ENCODE assay signal across 18 mouse cellular contexts in the genomic region with DNA sequence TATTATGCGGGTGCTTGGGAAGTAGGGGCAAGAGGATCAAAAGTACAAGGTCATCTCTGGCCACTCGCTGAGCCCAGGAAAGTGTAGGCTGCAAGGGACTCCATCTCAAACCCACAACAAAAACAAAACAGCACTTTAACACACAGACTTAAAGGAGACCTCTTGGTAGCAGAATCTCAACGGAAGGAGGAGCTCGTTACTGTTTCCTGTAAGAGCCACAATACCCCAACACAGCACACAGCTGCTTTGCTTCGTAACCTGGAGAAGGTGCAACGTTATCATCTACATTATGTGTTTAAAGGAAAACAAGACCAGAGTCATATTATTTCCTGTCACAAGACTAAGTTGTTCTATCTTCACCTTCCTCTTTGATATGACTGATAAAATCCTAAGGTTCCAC.
DNase-seq lines count a peak whose midpoint lies in the region; ATAC-seq and TF ChIP-seq lines count a peak whose summit lies in the region.
"Had no signal": no experiment of that assay in that cellular context is flagged by ENCODE, and none has a peak within 500 bp of the region (broad histone marks: within the 10 kb centered on the region; RNA-seq: fewer than 3 reads in every experiment).

No protein-coding gene starts in this region.

- peaks cover 15% of the 10 kb centered on the region for H3K4me1 ChIP-seq in limb, embryonic 10.5 days
- peaks cover 34% of the 10 kb centered on the region for H3K4me1 ChIP-seq in thymus, adult 2 months (replicated peaks; ENCODE audit: control insufficient read depth, insufficient read depth, low read length)
- peaks cover 6% of the 10 kb centered on the region; the same call in 1 of the 2 replicates for H3K4me1 ChIP-seq in hindbrain, embryonic 13.5 days (replicated peaks)
- H3K4me1 ChIP-seq: forebrain, embryonic 15.5 days; heart, embryonic 15.5 days had no signal

- WGBS in limb, embryonic 10.5 days: 83% methylated on average over 6 of the region's 6 CpGs
- WGBS in thymus, adult 2 months: 6% methylated on average over 6 of the region's 6 CpGs
- WGBS in hindbrain, embryonic 13.5 days: 92% methylated on average over 6 of the region's 6 CpGs

- no peak for TF ChIP-seq CTCF in thymus, adult 2 months (IDR thresholded peaks at IDR 0.05; ENCODE audit: borderline replicate concordance, control insufficient read depth, extremely low read depth, insufficient read depth, low read length, poor library complexity)
- no peak for TF ChIP-seq CTCF in gastrocnemius, adult 2 months (IDR thresholded peaks at IDR 0.05)

- no peaks in the 10 kb centered on the region for H3K27me3 ChIP-seq in limb, embryonic 10.5 days (ENCODE audit: low read depth, poor library complexity, severe bottlenecking)
- H3K27me3 ChIP-seq in thymus, adult 2 months (ENCODE audit: control insufficient read depth, insufficient read depth, low read length): no peaks in the 10 kb centered on the region
- H3K27me3 ChIP-seq in hindbrain, embryonic 13.5 days: no peaks in the 10 kb centered on the region
- H3K27me3 ChIP-seq: forebrain, embryonic 15.5 days; heart, embryonic 15.5 days; hindbrain, embryonic 12.5 days; kidney, embryonic 15.5 days; midbrain, embryonic 13.5 days had no signal

- ATAC-seq in hindbrain, embryonic 13.5 days (ENCODE audit: low FRiP score): no peak
- ATAC-seq: forebrain, embryonic 15.5 days; intestine, embryonic 16.5 days; midbrain, embryonic 13.5 days had no signal

- H3K36me3 ChIP-seq in limb, embryonic 10.5 days: peaks cover 26% of the 10 kb centered on the region
- H3K36me3 ChIP-seq in thymus, adult 2 months (ENCODE audit: control insufficient read depth, insufficient read depth, low read length): no peaks in the 10 kb centered on the region
- peaks cover 10% of the 10 kb centered on the region for H3K36me3 ChIP-seq in hindbrain, embryonic 13.5 days
- H3K36me3 ChIP-seq: forebrain, embryonic 15.5 days; hindbrain, embryonic 12.5 days had no signal

- no peaks in the 10 kb centered on the region for H3K9me3 ChIP-seq in limb, embryonic 10.5 days (replicated peaks)
- no peaks in the 10 kb centered on the region for H3K9me3 ChIP-seq in hindbrain, embryonic 13.5 days
- H3K9me3 ChIP-seq: forebrain, embryonic 15.5 days; heart, embryonic 15.5 days; hindbrain, embryonic 12.5 days; kidney, embryonic 15.5 days; midbrain, embryonic 13.5 days had no signal

- DNase-seq in heart, adult 11 months: peak; percentile 87
- DNase-seq in heart, postnatal 4 days: no peak
- peak; percentile 85 for DNase-seq in CD4-positive, CD25-positive, alpha-beta regulatory T cell, adult 2 months (ENCODE audit: low read depth, low spot score)
- no peak for DNase-seq in limb, embryonic 10.5 days (ENCODE audit: low spot score)
- DNase-seq in thymus, adult 2 months: peak; percentile 61
- no peak for DNase-seq in gastrocnemius, adult 2 months
- DNase-seq in kidney, postnatal 25 days: no peak
- DNase-seq: cerebellum, adult 11 months; cerebellum, postnatal 14 days; lung, embryonic 14.5 days had no signal

- no peak overlapping the region for H3K9ac ChIP-seq in hindbrain, embryonic 13.5 days
- H3K9ac ChIP-seq: forebrain, embryonic 15.5 days; heart, embryonic 15.5 days; hindbrain, embryonic 12.5 days; kidney, embryonic 15.5 days; lung, embryonic 14.5 days; midbrain, embryonic 13.5 days had no signal

- H3K4me3 ChIP-seq in limb, embryonic 10.5 days: no peak overlapping the region
- H3K4me3 ChIP-seq in thymus, adult 2 months (ENCODE audit: control insufficient read depth, insufficient read depth, low read length): no peak overlapping the region
- no peak overlapping the region for H3K4me3 ChIP-seq in hindbrain, embryonic 13.5 days
- H3K4me3 ChIP-seq in gastrocnemius, adult 2 months: no peak overlapping the region
- H3K4me3 ChIP-seq: forebrain, embryonic 15.5 days; heart, embryonic 15.5 days; hindbrain, embryonic 12.5 days; kidney, embryonic 15.5 days; midbrain, embryonic 13.5 days had no signal

- H3K27ac ChIP-seq in limb, embryonic 10.5 days: 0 out of 2 replicates have a peak overlapping the region, but pooled peaks have one; percentile 7
- peak overlapping the region; percentile 99 for H3K27ac ChIP-seq in thymus, adult 2 months (ENCODE audit: control insufficient read depth, insufficient read depth, low read length)
- H3K27ac ChIP-seq in hindbrain, embryonic 13.5 days: no peak overlapping the region
- no peak overlapping the region for H3K27ac ChIP-seq in gastrocnemius, adult 2 months
- H3K27ac ChIP-seq: forebrain, embryonic 15.5 days; heart, embryonic 15.5 days; hindbrain, embryonic 12.5 days; kidney, embryonic 15.5 days; midbrain, embryonic 13.5 days had no signal

- intact Hi-C loops in gastrocnemius, adult 2 months (cut with DNase I): no loop called here

- H3K4me2 ChIP-seq in hindbrain, embryonic 13.5 days: no peak overlapping the region
- H3K4me2 ChIP-seq: forebrain, embryonic 15.5 days; heart, embryonic 15.5 days; hindbrain, embryonic 12.5 days; kidney, embryonic 15.5 days; liver, embryonic 11.5 days; lung, embryonic 14.5 days; midbrain, embryonic 13.5 days had no signal

- TF ChIP-seq POLR2A in thymus, adult 2 months (IDR thresholded peaks at IDR 0.05; ENCODE audit: control insufficient read depth, extremely low read depth, insufficient read depth, low read length, poor library complexity): no peak

Comparison
In these comparisons a context has a peak if more than half of its experiments do, and no peak if none do; other contexts are left out.
1. DNase-seq: peak in heart, adult 11 months (single experiment), CD4-positive, CD25-positive, alpha-beta regulatory T cell, adult 2 months (single experiment) and thymus, adult 2 months (single experiment); none in heart, postnatal 4 days (single experiment), limb, embryonic 10.5 days (single experiment), gastrocnemius, adult 2 months (single experiment) and kidney, postnatal 25 days (0 of 2).
2. H3K27ac ChIP-seq: peak in limb, embryonic 10.5 days (single experiment) and thymus, adult 2 months (single experiment); none in hindbrain, embryonic 13.5 days (single experiment) and gastrocnemius, adult 2 months (single experiment).